Mouse (Mus musculus): ENCODE measurements around the gene Got2.

Gene Got2

DNA sequence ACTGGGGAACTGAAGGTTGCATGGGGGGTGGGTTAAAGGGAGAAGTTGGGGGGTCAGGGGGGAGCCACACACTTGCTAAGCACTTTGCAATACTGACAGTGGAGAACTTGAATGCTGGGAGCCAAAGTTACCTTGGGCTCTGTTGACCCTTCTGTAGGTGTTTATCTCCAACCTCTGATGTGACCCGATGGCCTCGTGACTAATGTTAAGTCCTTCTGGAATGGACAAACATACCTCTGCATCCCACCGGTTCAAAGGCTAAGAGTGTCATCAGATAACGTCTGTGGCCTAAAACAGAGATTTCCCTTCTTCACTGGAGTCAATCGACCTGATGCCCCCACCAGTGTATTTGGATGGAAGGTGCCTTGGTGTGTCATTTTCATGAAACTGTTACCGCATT, 67.1 kb downstream of the Got2 start:
- DNase-seq (ENCODE audit: low spot score): no peak

- DNase-seq (ENCODE audit: low spot score): peak; percentile 70
Measured at GRCm38 (mm10) chr8:95818211-95818610, 70.1 kb downstream of the Got2 start.

DNA sequence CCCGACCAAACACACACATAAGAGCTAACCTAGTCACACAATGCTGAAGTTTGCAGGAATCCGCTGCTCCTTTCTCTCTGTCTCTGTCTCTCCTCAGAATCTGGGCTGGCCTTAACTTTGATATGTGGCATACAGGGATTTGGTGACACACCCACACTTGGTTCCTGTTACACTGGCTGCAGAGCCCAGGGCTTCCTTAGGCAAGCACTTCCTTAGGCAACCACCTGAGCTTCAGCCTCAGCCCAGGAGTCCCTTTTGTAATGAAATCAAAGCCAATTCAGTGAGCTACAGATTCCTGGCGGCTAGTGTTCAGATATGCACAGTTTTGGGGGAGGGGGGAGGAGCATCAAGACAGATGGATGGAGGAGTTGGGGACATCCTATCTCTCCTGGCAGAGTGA, 70.8 kb downstream of the Got2 start:
- peak; percentile 66 for DNase-seq (ENCODE audit: low spot score)

- no peak for DNase-seq (ENCODE audit: low spot score)
Measured at GRCm38 (mm10) chr8:95816044-95816708, 72.2 kb downstream of the Got2 start.
